Mouse (Mus musculus) kidney, embryonic 16.5 days (tissue): Measurements from ENCODE around the gene Grk6. TPM values are rescaled to one million over a fixed set of nuclear protein-coding genes. Genes with fewer than 3 reads are reported as not detected.
A peak's percentile ranks its signal among the peaks of the same experiment; 100 is the strongest.

ENCODE experiments used
- ATAC-seq: fragments of 200-750 bp; cut with Nextera tagmentation; 2 replicates; pipeline ENCODE4 v1.8.0; 2017; ENCODE audit warnings: moderate TSS enrichment; ENCODE audit not compliant: low FRiP score, low TSS enrichment
- H3K27ac ChIP-seq: fragments of 300-500 bp; sonication (generic); 2 replicates; pipeline ENCODE4 v1.5.1; 2014; ENCODE audit warnings: low read length
- H3K27me3 ChIP-seq: fragments of 300-500 bp; sonication (generic); 2 replicates; pipeline ENCODE4 v1.6.1; 2014; ENCODE audit warnings: low read length, control low read depth, mixed read lengths; ENCODE audit not compliant: insufficient read depth
- H3K36me3 ChIP-seq: fragments of 300-500 bp; sonication (generic); 2 replicates; pipeline ENCODE4 v1.6.1; 2014; ENCODE audit warnings: low read length, control low read depth, mixed read lengths; ENCODE audit not compliant: insufficient read depth
- H3K4me1 ChIP-seq: fragments of 300-500 bp; sonication (generic); 2 replicates; pipeline ENCODE4 v1.6.1; 2014; ENCODE audit warnings: low read length, control low read depth, mixed read lengths; ENCODE audit not compliant: insufficient read depth
- H3K4me2 ChIP-seq: fragments of 300-500 bp; sonication (generic); replicated peaks from 2 replicates; pipeline ENCODE4 v1.6.1; 2014; ENCODE audit warnings: low read depth, low read length
- H3K4me3 ChIP-seq: fragments of 300-500 bp; sonication (generic); 2 replicates; pipeline ENCODE4 v1.5.1; 2014; ENCODE audit warnings: mild to moderate bottlenecking, low read length
- H3K9ac ChIP-seq: fragments of 300-500 bp; sonication (generic); replicated peaks from 2 replicates; pipeline ENCODE4 v1.6.1; 2014; ENCODE audit warnings: low read length
- H3K9me3 ChIP-seq: fragments of 300-500 bp; sonication (generic); 2 replicates; pipeline ENCODE4 v1.6.1; 2016; ENCODE audit warnings: low read length, control low read depth
- WGBS: fragments of 180-500 bp; shearing (Covaris S2); extraction: QIAGEN DNeasy Blood & Tissue Kit; methylation state at CpG from one replicate; pipeline ENCODE4 v1.1.7; 2014; 5-methylcytosine and 5-hydroxymethylcytosine counted together
- polyA plus RNA-seq: library from polyadenylated mRNA; unstranded; fragments of >200 nt; fragmentation: Nextera tagmentation; extraction: Ambion mirVana; gene quantifications from 2 replicates; pipeline ENCODE4 v1.2.1, GENCODE M21; 2015

Grk6 gene
- polyA plus RNA-seq, 1 experiment from 2014 or later = 25.6 TPM

GRCm38 (mm10) chr13:55482542-55482941 is 37.7 kb downstream of the Grk6 start:
- Histone ChIP-seq H3K4me2 (no peak overlapping the region), H3K36me3 (peaks cover 45% of the 10 kb centered on the region), H3K4me1 (peaks cover 43% of the 10 kb centered on the region), H3K27me3 (no peaks in the 10 kb centered on the region), H3K9me3 (no peaks in the 10 kb centered on the region), H3K9ac (0 out of 2 replicates have a peak overlapping the region, but pooled peaks have one; percentile 4), H3K27ac (peak overlapping the region; percentile 43; the same call in 1 of the 2 replicates), H3K4me3 (no peak overlapping the region)
- WGBS = 67% methylated on average over 7 of the region's 7 CpGs
- ATAC-seq = no peak

GRCm38 (mm10) chr13:55483071-55483470 is 38.2 kb downstream of the Grk6 start:
- Histone ChIP-seq H3K4me2 (0 out of 2 replicates have a peak overlapping the region, but pooled peaks have one; percentile 8), H3K27me3 (no peaks in the 10 kb centered on the region), H3K27ac (peak overlapping the region; percentile 59; the same call in 1 of the 2 replicates), H3K4me1 (peaks cover 43% of the 10 kb centered on the region), H3K36me3 (peaks cover 41% of the 10 kb centered on the region), H3K9ac (no peak overlapping the region), H3K9me3 (no peaks in the 10 kb centered on the region), H3K4me3 (no peak overlapping the region)
- no peak for ATAC-seq
- WGBS = 35% methylated on average over 9 of the region's 9 CpGs

DNA sequence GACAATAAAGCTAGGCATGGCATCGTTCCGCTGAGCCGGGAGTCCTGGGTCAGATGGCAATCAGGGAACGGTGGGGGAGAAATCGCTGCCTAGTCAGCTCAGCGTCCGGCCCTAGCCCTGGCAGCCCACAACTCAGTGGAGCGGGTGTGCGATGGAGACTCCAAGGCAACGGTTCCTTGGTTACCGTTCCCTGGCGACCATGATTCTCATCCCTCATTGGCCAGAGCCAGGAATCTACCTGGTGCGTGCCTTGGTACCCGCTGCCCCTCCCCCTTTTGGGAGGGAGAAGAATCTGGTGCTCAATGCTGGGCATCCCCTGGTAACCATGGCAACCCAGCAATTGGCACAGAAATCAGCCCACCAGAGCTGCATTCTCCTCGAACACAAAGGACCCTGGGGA is 38.7 kb downstream of the Grk6 start:
- Histone ChIP-seq H3K36me3 (peaks cover 38% of the 10 kb centered on the region), H3K27ac (peak overlapping the region; percentile 59; the same call in 1 of the 2 replicates), H3K9ac (no peak overlapping the region), H3K9me3 (no peaks in the 10 kb centered on the region), H3K4me3 (no peak overlapping the region), H3K4me1 (peaks cover 43% of the 10 kb centered on the region), H3K27me3 (no peaks in the 10 kb centered on the region), H3K4me2 (0 out of 2 replicates have a peak overlapping the region, but pooled peaks have one; percentile 8)
- ATAC-seq = no peak
- 32% methylated on average over 15 of the region's 15 CpGs for WGBS

GRCm38 (mm10) chr13:55484520-55485088 is 39.7 kb downstream of the Grk6 start:
- no peaks in the 10 kb centered on the region for H3K9me3 ChIP-seq
- H3K4me1 ChIP-seq = peaks cover 43% of the 10 kb centered on the region
- WGBS = 31% methylated on average over 7 of the region's 7 CpGs
- no peak overlapping the region for H3K9ac ChIP-seq
- H3K36me3 ChIP-seq = peaks cover 28% of the 10 kb centered on the region
- H3K27ac ChIP-seq = no peak overlapping the region
- no peaks in the 10 kb centered on the region for H3K27me3 ChIP-seq
- no peak for ATAC-seq
- H3K4me2 ChIP-seq = no peak overlapping the region
- H3K4me3 ChIP-seq = no peak overlapping the region

GRCm38 (mm10) chr13:55486029-55486794 is 41.3 kb downstream of the Grk6 start:
- no peak overlapping the region for H3K27ac ChIP-seq
- H3K4me3 ChIP-seq = peak overlapping the region; percentile 68
- WGBS = 30% methylated on average over 14 of the region's 14 CpGs
- H3K27me3 ChIP-seq = no peaks in the 10 kb centered on the region
- no peaks in the 10 kb centered on the region for H3K9me3 ChIP-seq
- H3K4me1 ChIP-seq = peaks cover 43% of the 10 kb centered on the region
- H3K4me2 ChIP-seq = peak overlapping the region; percentile 67
- peaks cover 12% of the 10 kb centered on the region for H3K36me3 ChIP-seq
- ATAC-seq = no peak
- peak overlapping the region; percentile 98 for H3K9ac ChIP-seq

GRCm38 (mm10) chr13:55486916-55487577 is 42.2 kb downstream of the Grk6 start:
- peaks cover 4% of the 10 kb centered on the region for H3K36me3 ChIP-seq
- no peaks in the 10 kb centered on the region for H3K9me3 ChIP-seq
- under 1% methylated on average over 25 of the region's 29 CpGs for WGBS
- peak; percentile 68 for ATAC-seq
- H3K27ac ChIP-seq = peak overlapping the region; percentile 92
- peak overlapping the region; percentile 98 for H3K9ac ChIP-seq
- H3K27me3 ChIP-seq = no peaks in the 10 kb centered on the region
- H3K4me2 ChIP-seq = peak overlapping the region; percentile 67
- peak overlapping the region; percentile 68 for H3K4me3 ChIP-seq
- peaks cover 43% of the 10 kb centered on the region for H3K4me1 ChIP-seq

GRCm38 (mm10) chr13:55487578-55488498 is 43.0 kb downstream of the Grk6 start, which contains the start of gene Dbn1:
Dbn1 (minus strand) TSS chr13:55488111.
- Histone ChIP-seq H3K4me1 (peaks cover 41% of the 10 kb centered on the region), H3K9me3 (no peaks in the 10 kb centered on the region), H3K4me2 (peak within 1 kb of the TSS; percentile 67), H3K9ac (peak within 1 kb of the TSS; percentile 98), H3K4me3 (peak within 1 kb of the TSS; percentile 68), H3K27me3 (no peaks in the 10 kb centered on the region), H3K36me3 (no peaks in the 10 kb centered on the region; the same call in 1 of the 2 replicates), H3K27ac (peak within 1 kb of the TSS; percentile 92)
- under 1% methylated on average over 50 of the region's 83 CpGs for WGBS
- peak; percentile 85 for ATAC-seq

DNA sequence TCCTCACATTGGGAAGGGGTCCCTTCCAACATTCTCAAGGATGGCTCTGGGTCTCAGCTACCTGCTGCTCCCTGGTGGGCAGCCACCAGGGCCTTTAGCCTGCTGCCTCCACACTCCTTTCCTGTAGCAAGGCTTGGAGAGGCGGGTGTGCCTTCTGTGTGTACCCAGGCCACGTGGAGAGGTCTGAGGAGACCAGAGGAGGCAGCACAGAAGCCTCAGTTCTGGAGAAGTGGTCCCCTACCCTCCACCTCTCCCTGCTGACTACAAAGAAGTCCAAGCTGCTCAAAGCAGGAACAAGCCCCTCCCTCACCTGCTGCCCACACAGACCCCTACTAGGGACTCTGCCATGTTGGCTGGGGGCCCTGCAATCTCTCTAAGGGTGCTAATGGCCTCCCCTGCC is 49.4 kb downstream of the Grk6 start:
- H3K4me3 ChIP-seq = no peak overlapping the region
- peaks cover 14% of the 10 kb centered on the region; the same call in 1 of the 2 replicates for H3K36me3 ChIP-seq
- no peaks in the 10 kb centered on the region for H3K27me3 ChIP-seq
- 21% methylated on average over 2 of the region's 2 CpGs for WGBS
- no peak overlapping the region for H3K27ac ChIP-seq
- H3K4me1 ChIP-seq = 0 out of 2 replicates have a peak, but pooled peaks cover 6% of the 10 kb centered on the region
- no peak overlapping the region for H3K4me2 ChIP-seq
- no peaks in the 10 kb centered on the region for H3K9me3 ChIP-seq
- 0 out of 2 replicates have a peak, but pooled peaks have one; percentile 14 for ATAC-seq
- H3K9ac ChIP-seq = no peak overlapping the region
